Mouse (Mus musculus) kidney, adult 2 months (tissue): ENCODE results near the gene Cercam.

ENCODE experiments used
- CTCF ChIP-seq: fragments of 200-500 bp; conservative IDR thresholded peaks from 2 replicates; pipeline ENCODE4 v1.5.1; 2011; ENCODE audit warnings: low read depth, mild to moderate bottlenecking, control low read depth, low read length, moderate library complexity, mixed read lengths; ENCODE audit not compliant: insufficient read depth, insufficient read length
- POLR2A ChIP-seq: fragments of 200-500 bp; IDR thresholded peaks from one replicate; pipeline ENCODE4 v1.6.1; 2011; ENCODE audit warnings: low read depth, low read length, control low read depth

- TF ChIP-seq CTCF: no peak
- no peak for TF ChIP-seq POLR2A
These were observed 15.2 kb upstream of the Cercam start for GRCm38 (mm10) chr2:29853736-29854135.
